Mouse (Mus musculus) 3134 (cell line): Measurements from ENCODE around the gene Ccnt1.

Experiments used
- DNase-seq: peaks from one replicate; pipeline ENCODE4 v3.0.0-alpha.2; 2011; ENCODE audit warnings: low spot score; ENCODE audit not compliant: insufficient read length; ENCODE audit errors: extremely low read depth

Gene Ccnt1

GRCm38 (mm10) chr15:98512799-98513321, 57.9 kb downstream of the Ccnt1 start:
- DNase-seq, result peak; percentile 81

DNA sequence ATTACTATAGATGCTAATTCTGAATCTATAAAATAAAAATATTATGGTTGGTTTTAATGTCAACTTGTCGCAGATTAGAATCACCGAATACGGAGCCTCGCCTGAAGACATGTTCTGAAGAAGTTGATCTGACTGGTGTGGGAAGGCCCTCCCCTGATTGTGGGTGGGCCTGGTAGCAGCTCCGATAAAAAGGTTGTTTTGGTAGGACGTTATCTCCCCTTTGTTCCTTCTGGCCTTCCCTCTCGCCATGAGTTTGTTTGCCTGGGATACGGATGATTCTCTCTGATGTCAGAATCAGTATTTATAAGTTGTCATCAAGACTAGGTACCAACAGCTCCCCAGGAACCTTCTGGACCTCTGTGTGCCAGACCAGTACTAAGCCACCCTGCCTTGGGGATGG, 58.5 kb downstream of the Ccnt1 start:
- no peak for DNase-seq

DNA sequence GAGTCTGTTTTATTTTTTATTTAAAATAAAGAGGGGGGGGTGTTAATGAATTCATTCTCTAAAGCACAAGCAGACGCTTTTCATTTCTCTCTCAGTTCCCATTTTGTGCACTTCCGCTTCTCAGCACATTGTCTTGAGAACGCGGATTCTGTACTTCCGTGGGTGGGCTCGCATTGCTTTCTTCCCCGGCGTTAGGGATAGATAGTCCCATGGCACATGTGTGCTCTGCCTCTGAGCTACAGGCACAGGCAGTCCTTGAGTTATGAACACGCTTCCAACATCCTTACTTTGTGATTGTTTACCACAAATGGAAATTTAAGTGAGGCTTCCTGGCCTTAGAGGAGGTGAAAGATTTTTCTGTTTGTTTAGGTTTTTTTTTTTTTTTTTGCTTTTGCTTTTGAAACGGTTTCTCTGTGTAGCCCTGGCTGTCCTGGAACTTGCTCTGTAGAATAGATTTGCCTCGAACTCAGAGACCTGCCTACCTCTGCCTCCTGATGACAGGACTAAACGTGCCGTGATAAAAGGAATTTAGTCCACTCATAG, 59.3 kb downstream of the Ccnt1 start:
- no peak for DNase-seq

DNA sequence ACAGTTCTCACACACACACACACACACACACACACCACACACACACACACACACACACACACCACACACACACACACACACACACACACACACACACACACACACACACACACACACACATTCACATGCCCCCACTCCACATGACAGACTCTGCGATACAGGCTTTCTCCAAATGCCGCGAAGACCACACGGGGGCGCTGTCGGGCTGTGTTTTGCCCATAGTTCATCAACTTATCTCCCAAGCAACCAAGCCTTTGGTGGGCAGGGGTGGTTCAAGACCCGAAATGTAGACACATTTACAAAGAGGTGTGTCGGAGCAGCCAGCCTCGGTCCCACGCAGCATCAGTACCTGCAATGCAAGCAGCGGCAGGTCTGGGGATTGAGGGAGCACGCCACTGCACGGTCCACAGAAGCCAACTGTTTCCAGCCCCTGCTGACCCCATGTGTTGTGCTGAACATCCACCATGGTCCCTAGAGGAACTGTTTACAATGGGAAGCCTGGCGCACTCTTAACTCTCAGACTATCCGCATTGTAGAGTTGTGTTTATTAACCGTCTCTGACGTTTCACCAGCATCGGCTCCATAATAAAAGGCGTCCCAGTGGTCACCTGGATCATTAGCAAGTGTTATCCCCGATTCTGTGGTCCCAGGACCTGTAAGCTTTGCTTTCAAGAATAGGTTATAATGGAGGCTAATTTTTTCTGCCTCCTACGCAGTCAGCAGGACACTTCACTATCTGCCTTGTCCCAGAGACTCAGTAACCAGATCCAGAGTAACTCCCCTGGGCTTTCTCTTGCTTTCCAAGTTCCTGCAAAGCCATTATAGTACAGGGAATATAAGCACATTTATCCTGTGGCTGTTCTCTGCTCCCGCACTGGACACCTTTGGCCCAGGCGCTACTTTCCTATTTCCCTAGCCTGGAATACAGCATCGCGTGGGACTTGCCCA, 60.0 kb downstream of the Ccnt1 start:
- peak; percentile 58 for DNase-seq

- no peak for DNase-seq
Observed at GRCm38 (mm10) chr15:98509387-98509786, 61.3 kb downstream of the Ccnt1 start.

DNA sequence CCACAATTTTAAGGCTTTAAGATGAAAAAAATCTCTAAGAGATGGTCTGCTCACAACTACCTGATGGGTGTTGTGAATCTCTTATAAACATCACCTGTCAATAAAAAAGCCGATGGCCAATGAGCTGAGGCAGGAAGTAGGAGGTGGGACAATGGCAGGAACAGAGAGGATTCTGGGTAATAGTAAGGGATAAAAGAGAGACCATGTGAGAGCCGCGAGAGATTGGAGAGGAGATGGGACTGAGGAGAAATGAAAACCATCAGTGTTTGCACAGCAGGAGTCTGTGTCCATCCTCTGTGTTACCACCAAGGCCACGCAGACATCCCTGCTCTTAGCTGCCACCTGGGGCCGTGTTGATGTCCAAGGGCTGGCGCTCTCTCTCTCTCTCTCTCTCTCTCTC, 63.4 kb downstream of the Ccnt1 start:
- no peak for DNase-seq

DNA sequence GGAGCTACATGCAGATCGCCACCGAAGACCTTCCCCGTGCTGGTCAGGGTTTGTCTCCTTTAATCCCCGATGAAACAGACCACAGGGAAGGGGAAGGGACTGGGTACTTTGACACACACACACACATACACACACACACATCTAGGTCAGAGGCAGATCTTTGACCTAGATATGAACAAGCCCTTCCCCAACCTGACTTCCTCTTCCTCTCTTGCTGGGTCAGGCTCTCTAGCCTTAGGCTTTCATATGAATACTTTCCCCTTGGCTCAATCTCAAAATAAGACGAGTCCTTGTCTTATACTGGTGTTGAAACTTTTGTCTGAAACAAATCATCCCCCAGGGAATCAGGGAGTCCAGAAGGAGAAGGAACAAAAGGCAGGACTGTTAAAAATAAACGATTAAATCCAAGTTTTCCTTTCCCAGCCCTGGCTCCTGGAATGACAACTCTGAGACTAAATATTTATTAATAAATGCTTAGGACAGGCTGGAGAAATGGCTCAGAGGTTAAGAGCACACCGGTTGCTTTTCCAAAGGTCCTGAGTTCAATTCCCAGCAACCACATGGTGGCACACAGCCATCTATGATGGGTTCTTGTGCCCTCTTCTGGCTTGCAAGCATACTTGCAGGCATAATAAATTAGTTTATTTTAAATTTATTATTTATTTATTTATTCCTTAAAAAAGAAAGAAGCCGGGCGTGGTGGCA, 64.3 kb downstream of the Ccnt1 start:
- no peak for DNase-seq

GRCm38 (mm10) chr15:98504514-98504913, 66.2 kb downstream of the Ccnt1 start:
- DNase-seq, result peak; percentile 30

DNA sequence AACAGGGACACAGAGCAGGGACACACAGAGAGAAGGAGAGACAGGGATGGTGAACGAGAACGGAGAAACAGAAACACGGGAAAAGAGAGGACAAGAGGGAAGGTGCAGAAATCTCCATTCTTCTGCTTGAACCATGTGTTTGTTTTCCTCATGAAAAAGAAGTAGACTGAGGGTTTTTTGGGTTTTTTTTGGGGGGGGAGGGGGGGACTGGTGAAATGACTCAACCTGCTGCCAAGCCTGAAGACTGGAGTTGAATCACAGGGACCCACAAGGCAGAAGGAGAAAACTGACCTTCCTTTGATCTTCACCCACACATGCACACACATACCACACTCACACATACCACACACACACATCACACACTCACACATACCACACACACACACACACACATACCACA, 67.4 kb downstream of the Ccnt1 start:
- no peak for DNase-seq

- DNase-seq, result no peak
Observed at GRCm38 (mm10) chr15:98497631-98498030, 73.1 kb downstream of the Ccnt1 start.

DNA sequence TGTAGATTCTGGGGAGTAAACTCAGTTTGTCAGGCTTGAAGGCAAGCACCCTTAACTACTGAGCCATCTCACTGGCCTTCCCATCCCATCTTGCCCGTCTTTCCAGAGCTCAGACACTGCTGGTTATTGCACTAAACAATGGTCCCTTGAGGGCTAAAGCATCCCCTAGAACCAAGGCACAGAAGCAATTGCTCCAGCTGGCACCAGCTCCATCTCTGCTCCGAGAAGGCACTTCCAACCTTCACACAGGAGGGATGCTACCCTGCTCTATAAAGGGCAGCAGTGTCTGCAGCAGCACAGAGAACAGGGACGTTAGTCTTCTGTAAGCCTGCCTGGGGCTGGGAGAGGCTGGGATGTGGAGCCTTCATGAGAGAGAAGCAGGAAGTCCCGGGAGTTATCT, 78.6 kb downstream of the Ccnt1 start, which contains the start of gene Olfr279:
Olfr279 (plus strand) TSS at position 301 of the 400 bp plus-strand sequence.
- DNase-seq, result no peak

GRCm38 (mm10) chr15:98491332-98491731, 79.4 kb downstream of the Ccnt1 start:
- no peak for DNase-seq
